Mouse (Mus musculus) lung, postnatal 25 days (tissue): ENCODE measurements at regions not wholly inside any gene's neighbourhood (a gene's known extent, or its start where the extent isn't known, plus 50 kb on each side); places are given as distances from the start of the nearest gene placed in this dataset.

Experiments
- DNase-seq: peaks from one replicate; pipeline ENCODE4 v3.0.0; 2022; ENCODE audit warnings: low spot score

- no peak for DNase-seq
Observed at GRCm38 (mm10) chr19:6644871-6645270, 102.0 kb upstream of the Slc22a12 start.

DNA sequence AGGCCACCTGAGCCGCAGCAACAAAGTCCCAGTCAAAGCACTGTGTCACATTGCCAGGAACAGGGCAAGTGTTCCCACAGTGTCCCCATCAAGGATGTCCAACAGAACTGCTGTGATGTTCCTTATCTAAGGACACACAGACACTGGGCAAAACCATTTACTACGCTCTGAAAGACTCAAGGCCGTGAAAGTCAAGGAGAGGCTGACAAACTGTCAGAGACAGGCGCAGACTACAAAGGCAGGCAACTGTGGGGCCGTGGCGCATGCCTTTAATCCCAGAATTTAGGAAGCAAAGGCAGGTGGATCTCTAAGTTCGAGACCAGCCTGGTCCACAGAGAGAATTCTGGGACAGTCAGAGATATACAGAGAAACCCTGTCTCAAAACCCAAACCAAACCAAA, 96.8 kb upstream of the Slc22a12 start:
- no peak for DNase-seq

DNA sequence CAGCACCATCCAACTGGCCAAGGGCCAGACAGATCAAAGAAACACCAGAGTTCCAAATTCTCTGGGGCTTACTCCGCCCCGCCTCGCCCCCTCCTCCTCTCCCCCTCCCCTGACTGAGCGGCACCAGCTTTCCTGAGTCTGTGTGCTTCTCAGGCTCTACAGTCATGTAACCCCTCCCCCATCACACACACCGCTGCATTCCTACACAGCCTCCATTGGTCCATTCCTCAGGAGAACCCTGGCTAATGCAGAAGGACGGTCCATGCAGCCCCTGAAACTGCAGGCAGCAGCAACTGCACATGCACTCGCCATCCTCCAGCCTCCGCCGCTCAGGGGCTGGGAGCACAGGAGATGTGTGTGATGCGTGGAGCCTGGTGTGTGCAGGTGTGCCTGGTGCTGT, 90.6 kb upstream of the Slc22a12 start:
- no peak for DNase-seq

- no peak for DNase-seq
Observed at GRCm38 (mm10) chr19:6631817-6632216, 89.0 kb upstream of the Slc22a12 start.

DNA sequence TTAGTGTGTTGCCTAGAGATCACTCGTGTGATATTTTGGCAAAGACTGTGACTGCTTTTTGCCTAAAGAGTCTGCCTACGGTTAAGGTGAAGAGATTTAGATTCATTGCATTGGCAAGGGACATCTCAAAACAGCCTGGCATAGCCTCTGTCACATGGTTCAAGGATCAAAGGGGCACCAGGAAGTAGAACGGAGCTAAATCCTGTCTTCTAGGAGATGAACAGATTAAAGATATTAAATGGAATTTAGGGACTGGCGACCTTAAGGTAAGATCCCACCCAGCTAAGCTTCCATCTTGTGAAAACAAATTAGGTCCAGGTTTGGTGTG, 87.7 kb upstream of the Slc22a12 start:
- DNase-seq: no peak

DNA sequence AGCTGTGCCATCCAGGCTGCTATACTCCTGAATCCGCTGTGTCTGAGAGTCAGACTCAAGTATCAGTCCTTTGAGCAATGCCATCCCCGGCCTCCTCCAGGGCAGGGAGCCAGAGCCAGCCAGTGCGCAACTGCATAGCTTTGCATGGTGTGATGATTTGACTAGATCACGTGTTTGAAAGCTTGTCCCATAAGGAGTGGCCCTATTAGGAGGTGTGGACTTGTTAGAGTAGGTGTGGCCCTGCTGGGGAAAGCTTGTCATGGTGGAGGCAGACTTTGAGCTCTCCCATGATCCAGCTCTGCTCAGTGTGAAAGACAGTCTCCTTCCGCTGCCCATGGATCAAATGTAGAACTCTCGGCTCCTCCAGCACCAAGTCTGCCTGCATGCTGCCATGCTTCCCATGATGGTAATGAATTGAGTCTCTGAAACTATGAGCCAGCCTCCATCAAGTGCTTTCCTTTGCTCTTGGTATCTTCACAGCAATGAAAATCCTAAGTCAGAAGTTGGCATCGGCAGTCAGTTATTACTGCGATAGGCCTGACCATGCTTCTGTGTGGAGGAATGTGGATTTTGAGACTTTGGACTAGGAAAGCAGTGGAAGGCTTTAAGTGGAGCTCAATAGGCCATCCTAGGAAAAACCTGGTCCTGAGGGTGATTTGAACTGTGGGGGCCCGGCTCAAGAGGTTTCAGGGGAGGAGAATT, 87.2 kb upstream of the Slc22a12 start:
- DNase-seq: no peak

GRCm38 (mm10) chr19:6625574-6625973, 82.7 kb upstream of the Slc22a12 start:
- no peak for DNase-seq

GRCm38 (mm10) chr19:6621023-6621422, 78.2 kb upstream of the Slc22a12 start:
- DNase-seq: no peak

GRCm38 (mm10) chr19:6619546-6619945, 76.7 kb upstream of the Slc22a12 start:
- no peak for DNase-seq

GRCm38 (mm10) chr19:6616659-6617058, 73.8 kb upstream of the Slc22a12 start:
- DNase-seq: no peak

DNA sequence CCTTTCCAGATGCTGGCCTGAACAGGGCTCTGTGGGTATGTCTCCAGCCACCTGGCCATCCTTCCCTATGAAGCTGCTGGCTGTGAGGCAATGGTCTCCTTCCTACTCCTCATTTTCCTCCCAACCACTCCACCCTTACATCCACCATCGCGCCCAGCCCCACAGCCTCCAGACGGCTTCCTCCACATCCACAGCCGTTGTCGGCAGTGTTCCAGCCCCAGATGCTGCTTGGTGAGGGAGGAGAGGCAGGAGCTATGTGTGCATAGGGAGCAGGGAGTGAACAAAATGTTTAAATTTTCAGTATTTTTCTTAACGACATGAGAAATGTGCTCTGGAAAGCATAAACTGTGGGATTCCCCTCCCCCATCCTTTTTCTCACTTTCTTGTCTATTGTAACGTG, 69.6 kb upstream of the Slc22a12 start:
- DNase-seq: no peak

GRCm38 (mm10) chr19:6611921-6612320, 69.1 kb upstream of the Slc22a12 start:
- no peak for DNase-seq

- no peak for DNase-seq
Observed at GRCm38 (mm10) chr19:6610715-6611114, 67.9 kb upstream of the Slc22a12 start.

GRCm38 (mm10) chr19:6610051-6610450, 67.2 kb upstream of the Slc22a12 start:
- no peak for DNase-seq

GRCm38 (mm10) chr19:6607501-6607900, 64.7 kb upstream of the Slc22a12 start:
- DNase-seq: no peak

- no peak for DNase-seq
Observed at GRCm38 (mm10) chr19:6606667-6607066, 63.8 kb upstream of the Slc22a12 start.

GRCm38 (mm10) chr19:6604702-6605101, 61.9 kb upstream of the Slc22a12 start:
- DNase-seq: no peak

DNA sequence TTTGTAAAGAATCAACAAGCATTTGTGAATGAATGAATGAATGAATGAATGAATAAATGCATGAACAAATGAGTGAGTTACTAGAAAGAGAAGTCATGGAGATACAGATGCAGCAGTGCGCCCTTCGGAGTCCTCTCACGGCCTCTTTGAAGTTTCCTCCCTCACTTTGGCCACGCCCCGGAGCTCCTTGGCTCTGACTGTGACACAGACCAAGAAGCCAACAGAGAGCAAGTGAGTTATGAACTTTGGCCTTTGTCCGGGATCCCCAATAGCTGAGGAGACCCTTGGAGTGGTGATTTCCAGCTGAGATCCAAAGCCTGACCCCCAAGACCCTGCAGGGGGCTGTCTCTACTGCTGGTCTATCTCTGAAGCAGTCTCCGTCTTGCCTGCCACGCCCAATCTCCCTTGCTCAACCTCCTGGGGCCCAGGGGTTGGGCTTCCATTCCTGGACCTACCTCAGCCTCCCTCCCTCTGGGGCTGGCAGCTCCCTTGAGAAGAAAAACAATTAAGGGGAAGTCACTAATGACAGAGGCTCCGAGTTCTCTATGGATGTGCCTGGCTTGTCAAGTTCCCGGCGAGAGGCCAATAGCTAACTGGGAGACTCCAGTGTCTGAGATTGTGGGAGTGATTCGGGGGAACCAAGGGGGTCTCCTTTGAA, 58.2 kb upstream of the Slc22a12 start:
- DNase-seq: no peak

- DNase-seq: no peak
Observed at GRCm38 (mm10) chr19:6599281-6599680, 56.4 kb upstream of the Slc22a12 start.

DNA sequence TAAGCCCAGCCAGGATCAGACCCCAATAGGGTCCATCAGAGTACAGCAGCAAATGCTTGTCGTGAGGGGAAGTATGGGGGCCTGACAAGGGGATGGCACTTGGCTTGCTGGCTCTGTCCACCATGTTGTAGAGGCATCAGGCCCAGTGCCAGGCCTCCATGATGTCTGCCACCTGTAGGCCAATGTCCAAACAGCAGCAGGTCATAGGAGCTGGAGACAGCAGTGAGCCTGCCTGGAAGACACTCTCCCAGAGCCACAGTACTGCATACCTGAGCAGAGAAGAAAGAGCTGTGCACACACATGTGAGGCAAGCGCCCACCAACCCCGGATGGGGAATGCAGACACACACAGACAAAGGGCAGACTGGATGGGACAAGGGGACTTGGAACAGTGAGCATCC, 55.4 kb upstream of the Slc22a12 start:
- DNase-seq: no peak

DNA sequence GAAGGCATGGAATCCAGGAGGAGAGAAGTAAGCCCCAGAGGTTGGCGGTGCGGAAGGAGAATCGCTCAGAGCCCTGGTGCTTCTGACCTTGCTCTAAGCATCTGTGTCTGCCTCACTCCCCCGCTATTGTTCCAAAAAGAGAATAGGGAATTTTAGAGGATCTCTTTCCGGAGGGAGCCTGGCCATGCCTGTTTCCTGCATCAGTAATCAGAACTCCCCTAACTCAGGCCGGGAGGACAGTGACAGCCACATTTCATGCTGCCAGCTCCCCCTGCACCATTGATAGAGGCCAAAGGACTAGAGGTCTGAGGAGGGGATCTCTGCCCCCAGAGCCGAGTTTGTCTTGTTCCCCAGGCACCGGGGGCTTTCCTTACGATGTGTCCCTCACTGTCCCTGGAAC, 53.0 kb upstream of the Slc22a12 start:
- no peak for DNase-seq
